Mouse (Mus musculus) kidney, postnatal 10 days (tissue): ENCODE measurements around the gene Ints7.

ENCODE experiments used
- DNase-seq: peaks from one replicate; pipeline ENCODE4 v3.0.0; 2021; ENCODE audit warnings: mixed read lengths

Gene Ints7

DNA sequence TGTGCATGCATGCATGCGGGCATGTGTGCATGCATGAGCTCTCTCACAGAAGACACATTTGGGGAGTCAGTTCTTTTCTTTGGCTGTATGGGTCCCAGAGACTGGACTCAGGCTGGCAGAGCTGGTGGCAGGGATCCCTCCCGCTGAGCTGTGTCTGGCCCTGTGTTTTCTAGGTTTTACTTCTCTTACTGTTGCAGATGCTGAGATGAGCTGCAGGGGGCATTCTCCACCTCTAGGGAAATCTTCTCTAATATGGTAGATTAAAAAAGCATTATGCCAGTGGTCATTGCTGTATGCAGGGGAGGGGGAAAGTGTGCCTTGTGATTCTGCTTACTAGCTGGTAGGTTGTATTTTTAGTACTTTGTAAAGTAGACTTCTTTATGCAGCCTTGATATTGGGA, 10.3 kb downstream of the Ints7 start:
- DNase-seq: no peak

DNA sequence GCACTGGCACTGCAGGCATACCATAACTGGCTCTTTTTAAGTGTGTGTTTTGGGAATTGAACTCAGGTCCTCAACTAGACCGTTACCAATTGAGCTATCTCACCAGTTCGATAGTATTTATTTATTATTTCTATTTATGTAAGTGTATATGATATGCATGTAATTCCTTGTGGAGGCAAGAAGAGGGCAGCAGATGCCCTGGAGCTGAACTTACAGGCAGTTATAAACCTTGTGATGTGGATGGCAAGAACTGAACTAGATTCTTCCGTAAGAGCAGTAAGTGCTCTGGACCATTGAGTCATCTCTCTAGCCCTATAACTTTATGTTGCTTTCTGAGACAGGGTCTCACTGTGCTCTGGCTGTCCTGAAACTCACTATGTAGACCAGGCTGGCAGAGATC, 11.6 kb downstream of the Ints7 start:
- DNase-seq: no peak

DNA sequence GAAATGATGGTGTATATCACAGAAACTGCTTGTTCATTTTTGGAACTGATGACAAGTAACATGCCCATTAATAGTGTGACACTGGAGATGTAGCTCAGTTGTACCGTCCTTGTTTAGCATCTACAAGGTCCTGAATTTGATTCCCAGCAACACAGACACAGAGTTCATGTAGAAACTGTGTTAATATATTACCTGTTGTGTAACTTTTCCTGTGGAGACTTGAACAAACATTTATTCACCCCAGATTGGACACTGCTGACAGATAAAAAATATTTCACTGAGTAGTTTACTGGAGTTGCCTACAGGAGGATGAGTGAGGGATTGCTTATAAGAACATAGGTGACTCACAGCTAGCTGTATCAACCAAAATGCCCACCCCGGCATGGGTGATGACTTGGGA, 13.3 kb downstream of the Ints7 start:
- no peak for DNase-seq

DNA sequence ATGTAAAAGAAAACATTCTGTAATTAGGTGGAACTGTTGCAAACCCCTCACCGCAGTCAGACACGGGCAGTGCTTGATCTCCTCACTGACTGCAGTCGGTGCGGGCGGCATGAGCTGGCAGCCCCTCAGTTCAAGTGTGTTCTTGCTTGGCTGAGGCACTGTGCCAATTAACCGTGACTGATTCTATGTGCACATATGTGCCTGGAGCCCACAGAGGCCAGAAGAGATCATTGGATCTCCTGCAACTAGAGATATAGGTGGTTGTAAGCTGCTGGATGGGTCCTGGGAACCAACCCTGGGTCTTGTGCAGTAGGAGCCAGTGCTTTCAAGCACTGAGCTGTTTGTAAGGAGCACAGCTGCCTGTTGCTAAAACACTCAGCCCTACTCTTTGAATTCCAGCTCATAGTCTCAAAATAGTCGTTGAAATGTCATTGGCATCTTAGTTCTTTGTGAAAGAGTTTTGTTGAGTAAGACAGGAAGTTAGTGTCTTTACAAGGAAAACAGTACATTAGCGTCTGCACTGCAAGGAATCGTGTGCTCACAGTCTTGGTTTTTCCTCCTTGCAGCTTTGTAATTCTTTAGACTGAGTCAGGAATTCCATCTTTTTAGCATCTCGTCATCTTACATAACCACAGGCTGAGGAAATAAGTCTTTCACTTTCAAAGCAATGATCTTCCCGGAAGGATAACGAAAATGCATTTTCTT, 16.7 kb downstream of the Ints7 start:
- DNase-seq: no peak

DNA sequence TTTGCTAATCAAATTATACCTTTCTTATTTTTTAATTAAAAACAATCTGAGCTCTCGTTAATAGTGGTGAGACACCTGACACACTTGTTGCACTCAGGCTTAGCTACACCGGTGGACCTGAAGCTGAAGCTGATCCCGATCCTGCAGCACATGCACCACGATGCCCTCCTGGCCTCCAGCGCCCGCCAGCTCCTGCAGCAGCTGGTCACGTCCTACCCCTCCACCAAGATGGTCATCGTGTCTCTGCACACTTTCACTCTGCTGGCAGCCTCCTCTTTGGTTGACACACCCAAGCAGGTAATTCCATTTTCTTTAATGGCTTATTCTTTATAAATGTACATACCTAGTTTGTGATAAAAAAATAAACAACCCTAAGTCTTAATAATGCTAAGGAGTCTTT, 20.6 kb downstream of the Ints7 start:
- no peak for DNase-seq

DNA sequence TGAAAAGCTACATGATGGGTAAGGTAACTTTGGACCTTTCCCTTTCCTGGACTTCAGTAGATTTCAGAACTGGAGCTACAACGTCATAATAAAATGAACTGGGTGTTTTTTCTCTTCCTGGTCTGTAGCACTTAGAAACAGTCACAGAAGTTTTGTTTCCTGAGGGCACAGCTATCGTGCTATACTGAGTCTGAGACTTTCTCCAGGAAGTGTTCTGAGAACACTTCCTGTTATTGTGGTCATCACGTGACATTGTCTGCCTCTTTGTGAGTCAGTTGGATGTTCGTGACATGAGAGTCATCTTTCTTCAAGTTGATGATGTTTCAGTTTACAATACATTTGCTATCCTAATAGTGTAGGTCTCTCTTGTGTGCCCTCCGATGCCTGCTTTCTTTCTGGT, 23.8 kb downstream of the Ints7 start:
- DNase-seq: no peak

DNA sequence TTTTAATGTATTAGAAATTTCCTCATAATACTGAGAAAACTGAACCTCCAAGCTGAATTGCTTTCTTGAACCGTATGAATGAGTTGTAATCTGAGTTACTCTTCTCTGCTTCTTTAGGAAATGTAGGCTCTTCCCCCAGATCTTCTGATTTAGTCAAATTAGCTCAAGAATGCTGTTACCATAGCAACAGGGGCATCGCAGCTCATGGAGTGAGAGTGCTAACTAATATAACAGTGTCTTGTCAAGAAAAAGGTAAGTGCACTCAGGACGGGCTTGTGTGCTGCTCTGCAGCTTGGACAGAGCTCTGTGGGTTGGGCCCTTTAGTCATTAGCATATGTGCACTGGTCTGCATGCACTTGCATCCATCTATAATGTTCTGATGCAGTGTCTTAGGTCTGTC, 29.3 kb downstream of the Ints7 start:
- no peak for DNase-seq

DNA sequence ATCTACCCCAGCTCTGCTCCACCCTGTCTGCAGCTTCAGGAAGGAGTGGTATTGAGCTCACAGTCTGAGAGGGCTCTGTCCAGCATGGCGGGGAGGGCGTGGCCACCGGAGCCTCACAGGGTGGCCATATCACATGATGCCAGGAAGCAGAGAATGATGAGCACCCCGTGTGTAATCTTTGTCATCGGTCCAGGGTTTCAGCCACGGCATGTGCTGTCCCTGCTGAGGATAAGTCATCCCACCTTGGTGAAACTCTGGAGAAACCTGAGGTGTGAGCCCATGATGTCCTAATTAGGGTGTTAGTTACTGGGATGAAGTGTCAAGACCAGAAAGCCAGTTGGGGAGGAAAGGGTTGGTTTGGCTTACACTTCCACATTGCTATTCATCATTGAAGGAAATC, 33.6 kb downstream of the Ints7 start:
- no peak for DNase-seq

DNA sequence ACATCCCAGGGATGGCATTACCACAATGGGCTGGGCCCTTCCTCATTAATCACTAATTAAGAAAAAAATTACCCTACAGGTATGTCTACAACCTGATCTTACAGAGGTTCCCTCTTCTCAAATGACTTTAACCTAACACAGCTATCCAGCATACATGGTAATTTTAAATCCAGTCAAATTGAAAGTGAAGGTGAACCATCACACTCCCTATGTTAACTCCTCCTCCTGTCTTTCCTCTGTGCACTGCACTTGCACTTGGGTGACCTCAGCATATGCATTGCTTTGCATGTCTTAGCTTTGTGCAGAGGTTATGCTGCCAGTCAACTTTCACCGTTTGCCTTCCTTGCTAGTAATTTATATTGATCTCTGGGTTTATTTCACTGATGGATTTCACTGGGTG, 34.1 kb downstream of the Ints7 start:
- DNase-seq: no peak

DNA sequence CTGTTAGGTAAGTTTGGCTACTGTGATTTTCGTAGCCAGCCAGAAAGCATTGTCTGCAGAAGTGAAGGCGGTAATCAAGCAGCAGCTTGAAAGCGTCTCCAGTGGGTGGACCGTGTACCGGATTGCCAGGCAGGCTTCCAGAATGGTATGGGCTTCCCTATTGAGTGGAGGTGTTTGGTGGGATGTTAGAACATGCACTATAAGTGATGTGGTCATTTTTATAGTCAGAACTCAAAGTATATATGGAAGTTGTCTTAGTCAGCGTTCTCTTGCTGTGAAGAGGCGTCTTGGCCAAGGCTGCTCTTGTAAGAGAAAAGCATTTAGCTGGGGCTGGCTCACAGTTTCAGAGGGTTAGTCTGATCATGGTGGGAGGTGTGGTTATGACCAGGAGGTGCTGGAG, 34.9 kb downstream of the Ints7 start:
- no peak for DNase-seq

DNA sequence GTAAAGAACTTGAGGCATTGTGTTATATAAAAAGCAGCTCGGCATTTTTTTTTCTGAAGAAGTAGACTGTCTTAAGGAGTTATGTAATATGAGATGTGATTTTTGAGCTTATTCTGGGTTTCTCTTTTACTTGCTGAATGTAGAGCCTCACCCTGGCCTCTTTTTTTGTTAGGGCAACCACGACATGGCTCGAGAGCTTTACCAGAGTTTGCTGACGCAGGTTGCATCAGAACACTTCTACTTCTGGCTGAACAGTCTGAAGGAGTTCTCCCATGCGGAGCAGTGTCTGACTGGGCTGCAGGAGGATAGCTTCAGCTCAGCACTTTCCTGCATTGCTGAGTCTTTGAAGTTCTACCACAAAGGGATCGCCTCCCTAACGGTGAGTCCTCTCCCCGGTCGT, 36.2 kb downstream of the Ints7 start:
- DNase-seq: no peak

DNA sequence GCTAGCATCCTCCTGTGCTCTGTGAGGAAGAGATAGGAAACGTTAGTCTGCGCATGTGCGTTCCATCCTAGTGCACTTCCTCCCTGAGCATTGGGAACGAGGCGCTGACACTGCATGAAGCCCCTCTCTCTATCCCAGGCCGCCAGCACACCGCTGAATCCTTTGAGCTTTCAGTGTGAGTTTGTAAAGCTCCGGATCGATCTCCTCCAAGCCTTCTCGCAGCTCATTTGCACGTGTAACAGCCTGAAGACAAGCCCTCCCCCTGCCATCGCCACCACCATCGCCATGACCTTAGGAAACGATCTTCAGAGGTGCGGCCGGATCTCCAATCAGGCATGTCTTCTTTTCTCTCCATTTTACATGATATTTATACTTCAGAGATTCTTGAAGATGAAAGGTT, 37.4 kb downstream of the Ints7 start:
- no peak for DNase-seq

DNA sequence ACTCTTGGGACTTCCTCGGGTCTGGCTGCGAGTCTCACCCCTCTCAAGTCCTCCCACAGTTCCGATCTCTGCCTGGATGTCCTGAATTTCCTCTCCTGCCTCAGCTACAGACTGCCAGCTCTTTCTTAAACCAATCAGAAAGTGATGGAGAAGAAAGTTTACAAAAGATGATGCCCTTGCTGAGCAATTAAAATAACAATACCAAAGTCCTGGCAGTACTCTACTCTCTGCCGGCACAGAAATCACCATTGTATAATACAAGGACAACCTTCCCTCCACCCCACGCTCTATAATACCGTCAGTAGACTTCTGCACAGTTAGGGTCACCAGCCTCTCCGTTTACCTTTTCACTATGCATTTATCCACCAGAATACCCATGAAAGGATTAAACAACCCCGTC, 40.8 kb downstream of the Ints7 start:
- no peak for DNase-seq

DNA sequence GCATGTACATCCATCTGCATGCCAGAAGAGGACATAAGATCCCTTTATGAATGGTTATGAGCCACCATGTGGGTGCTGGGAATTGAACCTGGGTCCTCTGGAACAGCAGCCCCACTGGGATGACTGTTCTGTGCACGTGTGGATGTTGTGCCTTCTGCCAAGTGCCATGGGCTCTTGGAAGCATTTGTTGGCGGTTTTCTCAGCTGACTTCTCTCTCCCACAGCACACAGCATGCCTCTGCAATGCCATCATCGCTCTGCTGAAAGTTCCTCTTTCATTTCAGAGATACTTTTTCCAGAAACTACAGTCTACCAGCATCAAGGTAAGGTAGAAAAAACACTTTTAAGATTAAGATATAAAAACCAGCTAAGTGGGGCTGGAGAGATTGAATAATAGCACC, 42.2 kb downstream of the Ints7 start:
- no peak for DNase-seq

DNA sequence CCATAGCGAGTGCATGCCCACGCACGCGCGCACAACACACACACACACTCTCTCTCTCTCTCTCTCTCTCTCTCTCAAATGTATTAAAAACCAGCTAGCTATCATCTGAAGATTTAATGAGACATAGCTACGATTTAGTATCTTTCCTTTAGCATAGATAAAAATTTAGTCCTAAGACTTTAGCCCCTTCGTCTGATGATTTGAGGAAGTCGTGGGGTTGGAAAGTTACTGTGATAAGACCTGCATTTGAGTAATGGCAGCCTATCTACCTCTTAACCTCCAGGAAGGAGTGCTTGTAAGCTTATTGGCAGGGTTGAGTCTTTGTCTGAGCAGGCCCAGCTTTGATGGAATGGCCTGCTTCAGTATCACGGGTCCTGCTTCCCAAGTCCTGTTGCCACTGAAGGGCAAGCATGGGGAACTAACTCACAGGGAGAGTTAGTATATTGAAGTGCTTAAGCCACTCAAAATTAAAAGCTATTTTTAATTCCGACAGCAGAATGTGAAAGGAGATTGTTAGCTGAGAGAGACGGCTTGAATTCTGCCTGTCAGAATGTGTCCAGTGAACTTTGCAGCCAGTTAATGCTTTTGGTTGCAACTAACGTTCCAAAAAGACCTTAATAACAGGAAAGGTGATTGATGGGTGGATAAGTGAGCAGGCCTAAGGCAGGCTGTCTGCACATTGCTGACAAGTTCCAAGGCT, 42.8 kb downstream of the Ints7 start:
- no peak for DNase-seq

DNA sequence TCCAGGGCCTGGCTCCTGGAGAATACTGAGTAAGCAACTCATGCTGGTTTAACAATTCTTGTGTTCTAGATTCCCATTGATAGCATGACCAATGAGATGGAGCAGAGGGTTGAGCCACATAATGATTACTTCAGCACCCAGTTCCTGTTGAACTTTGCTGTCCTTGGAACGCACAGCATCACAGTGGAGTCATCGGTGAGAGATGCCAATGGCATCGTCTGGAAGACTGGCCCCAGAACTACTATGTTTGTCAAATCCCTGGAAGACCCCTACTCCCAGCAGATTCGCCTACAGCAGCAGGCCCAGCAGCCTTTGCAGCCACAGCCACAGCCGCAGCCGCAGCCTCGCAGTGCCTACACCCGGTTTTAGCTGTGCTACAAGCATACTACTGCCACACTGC, 45.7 kb downstream of the Ints7 start:
- DNase-seq: no peak

DNA sequence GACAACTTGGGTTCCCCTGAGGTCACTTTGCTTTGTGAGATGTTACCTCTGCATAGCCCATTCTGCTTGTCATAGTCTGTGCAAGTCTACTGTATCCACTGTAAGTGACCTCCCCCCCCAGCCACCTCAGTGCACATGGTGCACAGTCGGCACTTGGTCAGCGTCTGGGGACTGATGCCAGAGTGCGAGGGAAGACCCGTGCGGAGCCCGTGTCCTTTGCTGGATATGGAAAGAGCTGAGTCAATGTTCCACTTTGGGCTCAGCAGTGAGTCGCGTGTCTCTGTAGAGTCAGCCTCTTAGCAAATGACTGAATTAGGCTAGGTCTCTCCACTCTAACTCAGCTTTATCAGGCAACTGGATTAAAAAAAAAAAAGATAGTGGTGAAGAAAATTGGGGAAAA, 47.4 kb downstream of the Ints7 start:
- no peak for DNase-seq

DNA sequence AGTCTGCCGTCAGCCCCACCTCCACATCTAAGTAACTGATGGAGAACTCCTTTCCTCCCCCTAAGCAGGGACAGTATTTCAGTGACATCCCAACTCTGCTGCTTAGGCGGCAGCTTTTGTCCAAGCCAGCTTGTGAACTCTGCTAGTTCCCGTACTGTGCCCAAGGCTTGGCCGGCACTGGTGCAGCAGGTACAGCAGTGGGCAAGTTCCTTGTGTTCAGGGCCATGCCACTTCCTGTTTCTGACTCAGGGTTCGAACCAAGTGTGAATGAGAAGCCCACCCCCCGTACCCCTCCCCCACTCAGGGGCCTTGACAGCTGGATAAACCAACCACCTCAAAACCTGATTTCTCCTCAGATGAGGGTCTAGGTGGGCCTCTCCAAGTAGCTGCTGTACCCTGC, 49.1 kb downstream of the Ints7 start:
- no peak for DNase-seq

DNA sequence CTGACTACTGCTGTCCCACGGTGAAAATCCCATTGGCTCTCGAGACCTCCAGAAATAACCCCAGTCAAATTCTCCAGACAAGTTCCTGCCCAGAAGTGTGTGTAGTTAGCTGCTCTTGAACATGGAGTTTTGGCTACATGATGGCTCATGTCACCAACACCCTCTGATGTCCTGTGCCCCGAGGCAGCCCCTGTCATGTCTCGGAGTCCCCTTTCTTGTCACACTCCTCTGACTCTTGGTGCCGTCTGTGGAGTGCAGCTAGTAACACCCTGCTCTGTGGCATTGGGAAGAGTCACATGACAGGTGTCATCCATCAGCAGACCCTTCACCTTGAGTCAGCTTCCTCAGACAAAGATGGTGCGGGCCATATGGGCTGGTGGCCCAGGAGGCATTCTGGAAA, 49.6 kb downstream of the Ints7 start:
- DNase-seq: no peak

DNA sequence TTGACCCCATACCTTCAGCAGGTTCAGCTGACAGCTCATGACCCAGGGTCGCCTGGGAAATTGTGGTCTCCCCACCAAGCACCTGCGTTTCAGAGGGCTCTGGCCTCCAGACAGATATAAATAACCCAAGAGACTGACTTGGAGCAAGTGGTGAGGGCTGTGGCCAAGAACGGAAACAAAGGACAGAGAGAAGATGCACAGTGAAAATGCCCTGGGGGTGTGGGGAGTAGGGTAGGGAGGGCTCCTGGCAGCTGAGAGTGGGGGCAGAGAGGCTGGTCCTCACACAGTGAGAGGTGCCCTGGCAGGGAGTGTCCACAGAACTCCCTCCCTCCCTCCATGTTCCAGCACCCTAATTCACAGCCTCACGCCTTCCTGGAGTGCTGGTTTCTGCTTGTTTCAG, 50.2 kb downstream of the Ints7 start:
- DNase-seq: no peak

DNA sequence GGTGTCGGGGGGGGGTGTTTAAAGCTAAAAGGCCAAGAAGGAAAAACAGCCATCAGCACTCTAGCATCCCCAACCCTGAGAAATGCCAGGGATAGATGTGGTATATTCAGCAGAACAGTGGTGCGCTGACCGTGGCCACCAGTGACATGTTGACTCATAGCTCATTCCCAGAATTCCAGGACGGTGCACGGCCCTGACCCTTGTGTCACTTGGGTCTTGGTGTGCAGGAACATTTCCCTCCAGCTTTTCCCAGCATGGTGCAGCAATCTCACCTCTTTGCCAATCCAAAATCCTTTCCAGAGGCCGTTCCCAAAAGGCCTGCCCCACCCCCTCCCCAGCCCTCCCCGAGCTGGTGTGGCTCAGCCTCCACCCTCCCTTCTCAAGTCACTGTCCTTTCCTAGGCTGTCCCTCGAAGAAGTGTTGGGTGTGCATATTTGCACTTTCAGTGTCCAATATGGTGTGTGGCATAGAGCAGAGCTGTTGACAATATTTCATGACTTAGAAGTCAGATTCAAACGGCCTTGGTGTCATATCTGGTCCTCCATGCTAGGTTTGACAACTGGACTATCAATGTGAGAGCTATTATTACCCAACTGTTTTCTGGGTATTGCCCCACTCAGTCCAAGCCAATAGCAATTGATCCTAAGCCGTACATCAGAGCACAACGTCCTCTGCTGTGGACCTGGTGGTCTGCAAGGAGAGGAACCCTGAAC, 53.2 kb downstream of the Ints7 start:
- no peak for DNase-seq

DNA sequence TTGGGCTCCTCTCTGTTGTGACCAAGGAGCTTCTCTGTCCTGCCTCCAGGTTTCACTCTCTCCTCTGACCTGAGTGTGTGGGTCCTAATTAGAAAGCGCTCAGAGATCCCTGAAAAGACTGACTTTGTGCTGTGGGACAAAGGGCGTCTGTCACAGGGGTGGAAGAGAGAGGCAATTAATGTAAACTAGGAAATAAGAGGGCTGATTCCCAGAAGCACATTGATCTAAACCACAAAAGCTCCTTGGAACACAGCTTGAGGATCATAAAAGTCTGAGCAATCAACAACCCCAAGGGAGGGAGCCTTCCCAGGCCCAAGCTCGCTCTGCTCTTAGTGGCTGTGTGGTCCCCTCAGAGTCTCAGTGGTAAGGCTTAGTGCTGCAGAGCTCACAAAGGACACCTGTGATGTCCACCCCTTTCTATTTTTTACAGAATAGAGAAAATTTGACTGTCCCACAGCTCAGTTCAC, 53.8 kb downstream of the Ints7 start:
- DNase-seq: no peak

DNA sequence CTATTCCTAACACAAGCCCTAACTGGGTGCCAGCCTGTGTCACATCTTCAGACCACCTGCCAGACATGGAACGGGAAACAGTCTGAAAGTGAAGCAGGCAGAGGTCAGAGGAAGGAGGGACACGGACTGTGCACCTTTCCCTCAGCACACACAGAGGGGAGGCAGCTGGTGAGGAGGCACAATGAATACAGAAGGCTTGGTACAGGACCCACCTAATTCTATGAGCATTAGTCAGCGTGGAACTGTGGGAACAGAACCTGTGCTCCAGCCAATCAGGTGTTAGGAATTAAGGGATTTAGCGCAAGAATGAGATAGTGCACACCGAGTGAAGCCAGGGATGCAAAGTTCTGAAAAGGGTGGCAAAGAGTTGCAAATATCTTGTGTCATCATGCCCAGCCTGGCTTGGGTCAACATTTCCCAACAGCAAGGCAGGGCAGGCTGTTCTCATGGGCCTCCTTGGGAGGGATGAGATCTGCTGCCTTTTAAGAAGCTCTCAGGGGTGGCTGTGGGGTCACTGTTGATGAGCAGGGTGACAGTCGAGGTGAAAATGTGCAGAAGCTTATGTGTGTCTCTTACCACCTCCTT, 57.2 kb downstream of the Ints7 start:
- no peak for DNase-seq

DNA sequence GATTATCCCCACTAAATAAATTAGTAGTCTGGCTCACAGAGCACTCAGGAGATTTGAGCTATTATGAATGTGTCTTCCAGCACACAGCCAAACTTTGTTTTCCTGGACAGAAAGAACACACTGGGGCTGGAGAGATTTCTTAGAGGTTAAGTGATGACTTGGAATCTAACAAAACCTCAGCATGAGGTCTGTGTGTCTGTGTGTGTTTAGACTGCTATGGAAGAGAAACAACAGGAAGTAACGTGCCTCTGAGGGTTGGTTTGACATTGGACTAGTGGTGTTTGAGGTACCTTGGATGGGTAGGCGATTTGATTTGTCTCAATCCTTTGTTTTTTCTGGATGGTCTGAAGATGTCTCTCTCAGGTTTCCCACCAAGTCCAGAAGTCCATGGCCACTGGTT, 58.7 kb downstream of the Ints7 start:
- DNase-seq: no peak
